Mouse (Mus musculus): ENCODE results near the gene Krt28.

- TF ChIP-seq GATA1 (IDR thresholded peaks at IDR 0.05; ENCODE audit: low read length) (no peak), TAL1 (IDR thresholded peaks at IDR 0.05; ENCODE audit: low read length) (no peak)
Measured at GRCm38 (mm10) chr11:99396661-99397060, 22.0 kb upstream of the Krt28 start.

Data from erythroblast, embryonic 14.5 days (primary cell).